8 mouse cellular contexts compared by ENCODE assay signal in genomic region chr2:168204476-168204999, GRCm38 (mm10). TPM values are rescaled to one million over a fixed set of nuclear protein-coding genes. Genes with fewer than 3 reads are reported as not detected.
A peak's percentile ranks its signal among the peaks of the same experiment; 100 is the strongest.
DNase-seq lines count a peak whose midpoint lies in the region; ATAC-seq and TF ChIP-seq lines count a peak whose summit lies in the region.

No protein-coding gene starts in this region.

- H3K4me1 ChIP-seq in CH12.LX (ENCODE audit: control insufficient read depth in 1 of 2, insufficient read depth in 2 of 2) = peaks cover 16 to 61% of the 10 kb centered on the region in 2 experiments
- peaks cover 22% of the 10 kb centered on the region for H3K4me1 ChIP-seq in forebrain, embryonic 14.5 days (ENCODE audit: control insufficient read depth, insufficient read depth, low read length)
- H3K4me1 ChIP-seq in liver, embryonic 12.5 days = peaks cover 67% of the 10 kb centered on the region

- no peak for TF ChIP-seq POLR2A in CH12.LX (IDR thresholded peaks at IDR 0.05; ENCODE audit: low read depth, low read length)

- no peak overlapping the region for H3K27ac ChIP-seq in CH12.LX (ENCODE audit: insufficient read depth, low read depth)
- H3K27ac ChIP-seq in forebrain, embryonic 14.5 days (ENCODE audit: low read depth, low read length) = no peak overlapping the region
- H3K27ac ChIP-seq in liver, embryonic 12.5 days = no peak overlapping the region

- peak; percentile 23 for DNase-seq in cerebellum, adult 9-11 months
- no peak for DNase-seq in cerebellum, postnatal 25 days
- DNase-seq in CH12.LX (ENCODE audit: extremely low read depth) = no peak
- no peak for DNase-seq in forebrain, embryonic 14.5 days (ENCODE audit: low spot score)
- DNase-seq in frontal cortex, adult 2 months (ENCODE audit: extremely low spot score in 1 of 2, low spot score in 1 of 2) = no peak
- DNase-seq in thymus, postnatal 4 days = no peak
- no peak for DNase-seq in kidney, adult 9 months

- peak overlapping the region; percentile 53; the same call in 1 of the 2 replicates for H3K9ac ChIP-seq in CH12.LX (ENCODE audit: insufficient read depth, low read depth)
- no peak overlapping the region; the same call in 1 of the 2 replicates for H3K9ac ChIP-seq in forebrain, embryonic 14.5 days (ENCODE audit: low read length)
- H3K9ac ChIP-seq in liver, embryonic 12.5 days = peak overlapping the region; percentile 99; the same call in 1 of the 2 replicates

- no peaks in the 10 kb centered on the region for H3K27me3 ChIP-seq in CH12.LX (replicated peaks)
- no peaks in the 10 kb centered on the region for H3K27me3 ChIP-seq in forebrain, embryonic 14.5 days (replicated peaks; ENCODE audit: control insufficient read depth, insufficient read depth, low read length)
- no peaks in the 10 kb centered on the region for H3K27me3 ChIP-seq in liver, embryonic 12.5 days (replicated peaks)

- no peak for TF ChIP-seq RAD21 in CH12.LX (IDR thresholded peaks at IDR 0.05; ENCODE audit: low read depth, low read length)

- no peak for TF ChIP-seq EP300 in CH12.LX (IDR thresholded peaks at IDR 0.05; ENCODE audit: low read length)

- no peak for ATAC-seq in forebrain, embryonic 14.5 days
- ATAC-seq in liver, embryonic 12.5 days = no peak

- dilution Hi-C loops in CH12.LX (cut with MboI; ENCODE audit: extremely low pct_ligation_motif_present, extremely low pct_unique_long_range_greater_than_20kb, low sequenced_read_pairs) = no loop called here

- in situ Hi-C loops in CH12.LX (cut with MboI; ENCODE audit: low pct_ligation_motif_present, low pct_unique_long_range_greater_than_20kb, low sequenced_read_pairs) = no loop called here

- no peak for TF ChIP-seq CTCF in CH12.LX (conservative IDR thresholded peaks at IDR 0.05 in 1 of 2, IDR thresholded peaks at IDR 0.05 in 1 of 2; ENCODE audit: low read depth in 2 of 2, low read length in 2 of 2)

- H3K4me3 ChIP-seq in CH12.LX (replicated peaks in 1 of 3; ENCODE audit: low read depth in 2 of 3, low read length in 2 of 3, poor library complexity in 1 of 3) = peak overlapping the region; percentile 62 to 96 (median 94)
- peak overlapping the region; percentile 99 for H3K4me3 ChIP-seq in forebrain, embryonic 14.5 days (ENCODE audit: low read depth, low read length)
- H3K4me3 ChIP-seq in liver, embryonic 12.5 days = peak overlapping the region; percentile 98

- H3K79me2 ChIP-seq in CH12.LX (replicated peaks; ENCODE audit: control insufficient read depth, extremely low read depth, insufficient read depth, poor library complexity, severe bottlenecking) = peaks cover 66% of the 10 kb centered on the region

- peaks cover 24 to 63% of the 10 kb centered on the region in 2 experiments for H3K36me3 ChIP-seq in CH12.LX (replicated peaks in 1 of 2; ENCODE audit: control insufficient read depth in 1 of 2, insufficient read depth in 1 of 2, low read length in 1 of 2)
- peaks cover 29% of the 10 kb centered on the region for H3K36me3 ChIP-seq in forebrain, embryonic 14.5 days (ENCODE audit: control insufficient read depth, insufficient read depth, low read length)
- peaks cover 61% of the 10 kb centered on the region for H3K36me3 ChIP-seq in liver, embryonic 12.5 days

- peak overlapping the region; percentile 80 for H3K4me2 ChIP-seq in CH12.LX (ENCODE audit: insufficient read depth, low read depth, poor library complexity, severe bottlenecking)
- peak overlapping the region; percentile 86 for H3K4me2 ChIP-seq in forebrain, embryonic 14.5 days (ENCODE audit: low read length)
- H3K4me2 ChIP-seq in liver, embryonic 12.5 days = peak overlapping the region; percentile 83

- peaks cover 4% of the 10 kb centered on the region for H3K9me3 ChIP-seq in CH12.LX (replicated peaks; ENCODE audit: low read length)
- no peaks in the 10 kb centered on the region for H3K9me3 ChIP-seq in forebrain, embryonic 14.5 days (replicated peaks; ENCODE audit: control insufficient read depth, low read length)
- no peaks in the 10 kb centered on the region for H3K9me3 ChIP-seq in liver, embryonic 12.5 days (replicated peaks)

- WGBS in forebrain, embryonic 14.5 days = 88% methylated on average over 8 of the region's 8 CpGs
- WGBS in liver, embryonic 12.5 days (ENCODE audit: insufficient replicate concordance) = 87% methylated on average over 8 of the region's 8 CpGs

TF ChIP-seq in CH12.LX, 34 proteins besides CTCF, POLR2A, EP300 and RAD21:
- TF ChIP-seq USF2 (conservative IDR thresholded peaks at IDR 0.05; ENCODE audit: low read depth, low read length) = no peak
- TF ChIP-seq SMC3 (IDR thresholded peaks at IDR 0.05; ENCODE audit: low read depth, low read length) = no peak
- no peak for TF ChIP-seq RCOR1 (conservative IDR thresholded peaks at IDR 0.05; ENCODE audit: low read depth, low read length)
- no peak for TF ChIP-seq HCFC1 (IDR thresholded peaks at IDR 0.05; ENCODE audit: low read depth, low read length)
- no peak for TF ChIP-seq PAX5 (IDR thresholded peaks at IDR 0.05; ENCODE audit: low read length)
- no peak for TF ChIP-seq E2F4 (IDR thresholded peaks at IDR 0.05; ENCODE audit: insufficient replicate concordance, low read depth, low read length)

RNA-seq across cellular contexts. Expression of gene Adnp, which starts 2.4 kb away (rescaled TPM):
- total RNA-seq in CH12.LX (2012; rRNA removed) (3.3 and 3.5 TPM in 2 replicates), CH12.LX (2014; rRNA removed) (1.3 TPM in 2 replicates)
- polyA plus RNA-seq in CH12.LX (2012; ENCODE audit: insufficient read length, low read depth) = 11.8 and 12.9 TPM in 2 replicates
- polyA plus RNA-seq in forebrain, embryonic 14.5 days (2014; fragmentation: Nextera tagmentation; extraction: Ambion mirVana) = 1.6 and 2.0 TPM in 2 replicates
- polyA plus RNA-seq in liver, embryonic 12.5 days (2016; fragmentation: Nextera tagmentation; extraction: Ambion mirVana) = 7.7 and 8.6 TPM in 2 replicates
- 33.8 and 43.5 TPM in 2 replicates for polyA plus RNA-seq in frontal cortex, adult 2 months (2012; rRNA removed)

RNA-seq across cellular contexts. Expression of gene Gm20716, which starts 25.6 kb away (rescaled TPM):
- total RNA-seq in CH12.LX (2012; rRNA removed) (26.1 and 27.8 TPM in 2 replicates), CH12.LX (2014; rRNA removed) (26.9 and 28.6 TPM in 2 replicates)
- polyA plus RNA-seq in CH12.LX (2012; ENCODE audit: insufficient read length, low read depth) = 30.7 and 34.8 TPM in 2 replicates
- 26.3 and 26.7 TPM in 2 replicates for polyA plus RNA-seq in forebrain, embryonic 14.5 days (2014; fragmentation: Nextera tagmentation; extraction: Ambion mirVana)
- polyA plus RNA-seq in liver, embryonic 12.5 days (2016; fragmentation: Nextera tagmentation; extraction: Ambion mirVana) = 6.4 and 7.3 TPM in 2 replicates
- 39.3 and 41.5 TPM in 2 replicates for polyA plus RNA-seq in frontal cortex, adult 2 months (2012; rRNA removed)

RNA-seq across cellular contexts. Expression of gene Dpm1, which starts 25.9 kb away (rescaled TPM):
- 28.5 and 34.5 TPM in 2 replicates for total RNA-seq in CH12.LX (2012; rRNA removed)
- 52.9 and 55.3 TPM in 2 replicates for total RNA-seq in CH12.LX (2014; rRNA removed)
- polyA plus RNA-seq in CH12.LX (2012; ENCODE audit: insufficient read length, low read depth) = 30.7 and 54.9 TPM in 2 replicates
- polyA plus RNA-seq in forebrain, embryonic 14.5 days (2014; fragmentation: Nextera tagmentation; extraction: Ambion mirVana) = 51.1 and 71.7 TPM in 2 replicates
- polyA plus RNA-seq in liver, embryonic 12.5 days (2016; fragmentation: Nextera tagmentation; extraction: Ambion mirVana) = 94.0 and 104 TPM in 2 replicates
- 21.8 and 24.6 TPM in 2 replicates for polyA plus RNA-seq in frontal cortex, adult 2 months (2012; rRNA removed)

RNA-seq across cellular contexts. Expression of gene Mocs3, which starts 25.9 kb away (rescaled TPM):
- total RNA-seq in CH12.LX (2012; rRNA removed) (10.6 and 13.3 TPM in 2 replicates), CH12.LX (2014; rRNA removed) (8.0 and 9.5 TPM in 2 replicates)
- polyA plus RNA-seq in CH12.LX (2012; ENCODE audit: insufficient read length, low read depth) = 7.2 and 7.6 TPM in 2 replicates
- 9.1 and 9.7 TPM in 2 replicates for polyA plus RNA-seq in forebrain, embryonic 14.5 days (2014; fragmentation: Nextera tagmentation; extraction: Ambion mirVana)
- 8.9 and 9.4 TPM in 2 replicates for polyA plus RNA-seq in liver, embryonic 12.5 days (2016; fragmentation: Nextera tagmentation; extraction: Ambion mirVana)
- 11.8 and 13.0 TPM in 2 replicates for polyA plus RNA-seq in frontal cortex, adult 2 months (2012; rRNA removed)
